Mouse (Mus musculus): ENCODE measurements around the gene Olfr547. TPM values are rescaled to one million over a fixed set of nuclear protein-coding genes. Genes with fewer than 3 reads are reported as not detected.
"Not testable (repeated sequence)": the region's sequence is repeated elsewhere in the genome, so short reads cannot be mapped to it uniquely, and the experiment has no call there.

The Olfr547 gene
- not detected in 2 replicates for polyA plus RNA-seq (2014; fragmentation: Nextera tagmentation; extraction: Ambion mirVana)

- no peak within 1 kb of the TSS for H3K9ac ChIP-seq
- no peaks in the 10 kb centered on the region for H3K27me3 ChIP-seq (ENCODE audit: control insufficient read depth, insufficient read depth, low read length)
- no peak within 1 kb of the TSS for H3K27ac ChIP-seq
- WGBS: 79% methylated on average over 1 of the region's 1 CpGs
- H3K4me2 ChIP-seq (replicated peaks): no peak within 1 kb of the TSS
- ATAC-seq (ENCODE audit: low FRiP score) (no peak), DNase-seq (ENCODE audit: low spot score) (no peak)
- H3K4me1 ChIP-seq (replicated peaks; ENCODE audit: control insufficient read depth, insufficient read depth, low read length): no peaks in the 10 kb centered on the region
- H3K36me3 ChIP-seq (replicated peaks; ENCODE audit: control insufficient read depth, insufficient read depth): no peaks in the 10 kb centered on the region
- H3K4me3 ChIP-seq (replicated peaks; ENCODE audit: low read length): no peak within 1 kb of the TSS
- no peaks in the 10 kb centered on the region for H3K9me3 ChIP-seq (ENCODE audit: control insufficient read depth, low read length)
These were observed at the start of gene Olfr547 for GRCm38 (mm10) chr7:102534449-102534848. Gene Olfr547 (plus strand): TSS chr7:102534749.

DNA sequence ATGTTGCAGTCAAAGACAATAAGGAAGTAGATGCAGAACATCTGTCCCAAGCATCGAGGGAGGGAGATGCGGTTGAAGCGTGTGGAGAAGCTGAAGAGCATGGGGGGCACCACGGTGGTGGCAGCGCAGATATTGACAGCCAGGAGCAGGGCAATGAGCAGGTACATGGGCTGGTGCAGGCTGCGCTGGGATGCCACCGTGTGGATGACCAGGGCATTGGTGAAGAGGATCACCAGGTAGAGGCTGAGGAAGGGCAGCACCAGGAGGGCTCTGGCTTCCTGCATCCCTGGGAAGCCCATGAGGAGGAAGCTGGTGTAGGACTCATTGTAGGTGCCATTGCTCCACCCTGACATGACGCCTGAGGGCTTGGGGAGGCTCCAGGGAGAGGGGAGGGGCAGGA lies 49.8 kb upstream of the Olfr547 start:
- H3K4me3 ChIP-seq (replicated peaks; ENCODE audit: low read length); DNase-seq (ENCODE audit: low spot score); H3K9me3 ChIP-seq (ENCODE audit: control insufficient read depth, low read length); H3K4me1 ChIP-seq (replicated peaks; ENCODE audit: control insufficient read depth, insufficient read depth, low read length); H3K9ac ChIP-seq; H3K27me3 ChIP-seq (ENCODE audit: control insufficient read depth, insufficient read depth, low read length); H3K36me3 ChIP-seq (replicated peaks; ENCODE audit: control insufficient read depth, insufficient read depth); H3K4me2 ChIP-seq (replicated peaks); H3K27ac ChIP-seq; ATAC-seq (ENCODE audit: low FRiP score): not testable (repeated sequence)
- WGBS: 71% methylated on average over 6 of the region's 8 CpGs

DNA sequence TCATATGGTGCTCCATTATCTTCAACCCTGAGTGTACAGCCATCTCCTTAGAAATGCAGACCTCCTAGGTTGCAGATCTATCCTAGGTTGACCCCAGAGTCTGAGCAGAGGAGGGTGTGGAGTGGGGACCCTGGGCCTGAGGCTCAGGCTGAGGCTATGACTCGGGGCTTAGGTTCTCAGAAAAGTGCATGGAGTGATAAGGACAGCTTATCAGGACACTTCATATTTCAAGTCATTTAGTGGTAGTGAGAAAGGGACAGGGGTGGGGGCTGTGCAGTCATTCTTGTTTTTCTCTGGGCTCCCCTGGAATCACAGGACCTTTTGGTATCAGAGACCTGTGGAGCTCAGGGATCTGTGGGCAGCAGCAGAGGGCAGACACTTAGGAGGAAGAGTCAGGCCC lies 48.4 kb upstream of the Olfr547 start:
- WGBS: 83% methylated on average over 1 of the region's 1 CpGs
- no peak overlapping the region for H3K4me3 ChIP-seq (replicated peaks; ENCODE audit: low read length)
- no peak overlapping the region for H3K4me2 ChIP-seq (replicated peaks)
- DNase-seq (ENCODE audit: low spot score) (no peak), ATAC-seq (ENCODE audit: low FRiP score) (no peak)
- H3K27me3 ChIP-seq (ENCODE audit: control insufficient read depth, insufficient read depth, low read length): no peaks in the 10 kb centered on the region
- H3K9me3 ChIP-seq (ENCODE audit: control insufficient read depth, low read length): no peaks in the 10 kb centered on the region
- H3K36me3 ChIP-seq (replicated peaks; ENCODE audit: control insufficient read depth, insufficient read depth): no peaks in the 10 kb centered on the region
- no peak overlapping the region for H3K9ac ChIP-seq
- no peaks in the 10 kb centered on the region for H3K4me1 ChIP-seq (replicated peaks; ENCODE audit: control insufficient read depth, insufficient read depth, low read length)
- H3K27ac ChIP-seq: no peak overlapping the region

GRCm38 (mm10) chr7:102488161-102488560 lies 46.4 kb upstream of the Olfr547 start, which contains the start of gene Olfr544:
Gene Olfr544 (minus strand): TSS chr7:102488313.
- no peak within 1 kb of the TSS for H3K27ac ChIP-seq
- no peak within 1 kb of the TSS for H3K9ac ChIP-seq
- no peaks in the 10 kb centered on the region for H3K9me3 ChIP-seq (ENCODE audit: control insufficient read depth, low read length)
- H3K4me3 ChIP-seq (replicated peaks; ENCODE audit: low read length): no peak within 1 kb of the TSS
- H3K36me3 ChIP-seq (replicated peaks; ENCODE audit: control insufficient read depth, insufficient read depth): no peaks in the 10 kb centered on the region
- no peak for ATAC-seq (ENCODE audit: low FRiP score)
- no peak for DNase-seq (ENCODE audit: low spot score)
- 61% methylated on average over 1 of the region's 1 CpGs for WGBS
- H3K27me3 ChIP-seq (ENCODE audit: control insufficient read depth, insufficient read depth, low read length): no peaks in the 10 kb centered on the region
- no peaks in the 10 kb centered on the region for H3K4me1 ChIP-seq (replicated peaks; ENCODE audit: control insufficient read depth, insufficient read depth, low read length)
- no peak within 1 kb of the TSS for H3K4me2 ChIP-seq (replicated peaks)

- H3K4me1 ChIP-seq (replicated peaks; ENCODE audit: control insufficient read depth, insufficient read depth, low read length); H3K9ac ChIP-seq; DNase-seq (ENCODE audit: low spot score); H3K27me3 ChIP-seq (ENCODE audit: control insufficient read depth, insufficient read depth, low read length); H3K4me2 ChIP-seq (replicated peaks); H3K9me3 ChIP-seq (ENCODE audit: control insufficient read depth, low read length); H3K27ac ChIP-seq; H3K4me3 ChIP-seq (replicated peaks; ENCODE audit: low read length); ATAC-seq (ENCODE audit: low FRiP score); H3K36me3 ChIP-seq (replicated peaks; ENCODE audit: control insufficient read depth, insufficient read depth): not testable (repeated sequence)
- 61% methylated on average over 7 of the region's 7 CpGs for WGBS
These were observed 40.1 kb upstream of the Olfr547 start for GRCm38 (mm10) chr7:102494416-102494815.

GRCm38 (mm10) chr7:102499473-102499872 lies 35.1 kb upstream of the Olfr547 start, which contains the start of gene Olfr545:
Gene Olfr545 (minus strand): TSS chr7:102499573.
- Histone ChIP-seq H3K4me2 (replicated peaks) (no peak within 1 kb of the TSS), H3K9ac (no peak within 1 kb of the TSS), H3K4me1 (replicated peaks; ENCODE audit: control insufficient read depth, insufficient read depth, low read length) (no peaks in the 10 kb centered on the region), H3K27me3 (ENCODE audit: control insufficient read depth, insufficient read depth, low read length) (no peaks in the 10 kb centered on the region), H3K36me3 (replicated peaks; ENCODE audit: control insufficient read depth, insufficient read depth) (no peaks in the 10 kb centered on the region), H3K4me3 (replicated peaks; ENCODE audit: low read length) (no peak within 1 kb of the TSS), H3K27ac (no peak within 1 kb of the TSS), H3K9me3 (ENCODE audit: control insufficient read depth, low read length) (no peaks in the 10 kb centered on the region)
- ATAC-seq (ENCODE audit: low FRiP score): no peak
- DNase-seq (ENCODE audit: low spot score): no peak
- 67% methylated on average over 3 of the region's 3 CpGs for WGBS

GRCm38 (mm10) chr7:102501986-102502385 lies 32.6 kb upstream of the Olfr547 start:
- H3K9ac ChIP-seq: no peak overlapping the region
- H3K4me1 ChIP-seq (replicated peaks; ENCODE audit: control insufficient read depth, insufficient read depth, low read length): no peaks in the 10 kb centered on the region
- DNase-seq (ENCODE audit: low spot score) (no peak), ATAC-seq (ENCODE audit: low FRiP score) (no peak)
- WGBS: 78% methylated on average over 5 of the region's 5 CpGs
- H3K27me3 ChIP-seq (ENCODE audit: control insufficient read depth, insufficient read depth, low read length): no peaks in the 10 kb centered on the region
- no peak overlapping the region for H3K27ac ChIP-seq
- no peaks in the 10 kb centered on the region for H3K9me3 ChIP-seq (ENCODE audit: control insufficient read depth, low read length)
- no peak overlapping the region for H3K4me2 ChIP-seq (replicated peaks)
- H3K36me3 ChIP-seq (replicated peaks; ENCODE audit: control insufficient read depth, insufficient read depth): no peaks in the 10 kb centered on the region
- H3K4me3 ChIP-seq (replicated peaks; ENCODE audit: low read length): no peak overlapping the region

GRCm38 (mm10) chr7:102506848-102507247 lies 27.7 kb upstream of the Olfr547 start:
- no peaks in the 10 kb centered on the region for H3K9me3 ChIP-seq (ENCODE audit: control insufficient read depth, low read length)
- H3K4me2 ChIP-seq (replicated peaks): no peak overlapping the region
- H3K4me1 ChIP-seq (replicated peaks; ENCODE audit: control insufficient read depth, insufficient read depth, low read length): no peaks in the 10 kb centered on the region
- 48% methylated on average over 3 of the region's 3 CpGs for WGBS
- ATAC-seq (ENCODE audit: low FRiP score): peak; percentile 81
- H3K4me3 ChIP-seq (replicated peaks; ENCODE audit: low read length): no peak overlapping the region
- H3K9ac ChIP-seq: no peak overlapping the region
- H3K27ac ChIP-seq: no peak overlapping the region
- peak; percentile 82 for DNase-seq (ENCODE audit: low spot score)
- no peaks in the 10 kb centered on the region for H3K36me3 ChIP-seq (replicated peaks; ENCODE audit: control insufficient read depth, insufficient read depth)
- H3K27me3 ChIP-seq (ENCODE audit: control insufficient read depth, insufficient read depth, low read length): 0 out of 2 replicates have a peak, but pooled peaks cover under 1% of the 10 kb centered on the region

GRCm38 (mm10) chr7:102508066-102508465 lies 26.5 kb upstream of the Olfr547 start:
- H3K4me2 ChIP-seq (replicated peaks): no peak overlapping the region
- H3K36me3 ChIP-seq (replicated peaks; ENCODE audit: control insufficient read depth, insufficient read depth): no peaks in the 10 kb centered on the region
- no peak overlapping the region for H3K4me3 ChIP-seq (replicated peaks; ENCODE audit: low read length)
- ATAC-seq (ENCODE audit: low FRiP score) (no peak), DNase-seq (ENCODE audit: low spot score) (no peak)
- WGBS: 94% methylated on average over 9 of the region's 9 CpGs
- H3K9ac ChIP-seq: no peak overlapping the region
- H3K27ac ChIP-seq: no peak overlapping the region
- H3K9me3 ChIP-seq (ENCODE audit: control insufficient read depth, low read length): no peaks in the 10 kb centered on the region
- 0 out of 2 replicates have a peak, but pooled peaks cover 2% of the 10 kb centered on the region for H3K27me3 ChIP-seq (ENCODE audit: control insufficient read depth, insufficient read depth, low read length)
- no peaks in the 10 kb centered on the region for H3K4me1 ChIP-seq (replicated peaks; ENCODE audit: control insufficient read depth, insufficient read depth, low read length)

DNA sequence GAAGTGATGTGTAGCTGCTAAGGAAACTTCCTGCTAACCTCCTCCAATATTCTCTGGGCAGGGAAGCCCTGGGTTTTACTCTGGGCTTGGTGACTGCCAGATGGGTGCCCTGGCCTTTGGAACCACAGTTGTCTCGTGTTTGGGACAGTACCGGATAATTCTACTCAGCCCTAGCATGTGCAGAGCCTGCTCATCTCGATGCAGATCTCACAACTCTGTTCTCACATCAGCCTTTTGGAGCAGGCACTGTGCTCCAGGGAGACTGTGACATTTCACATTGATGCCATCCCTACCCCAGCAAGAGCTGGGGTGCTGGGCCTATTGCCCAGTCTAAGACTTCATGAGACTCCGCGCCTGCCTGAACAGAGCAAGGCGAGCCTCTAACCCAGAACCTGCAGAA lies 25.9 kb upstream of the Olfr547 start:
- no peak overlapping the region for H3K27ac ChIP-seq
- no peak for ATAC-seq (ENCODE audit: low FRiP score)
- WGBS: 90% methylated on average over 6 of the region's 6 CpGs

More for the DNA sequence above, 25.9 kb upstream of the Olfr547 start:
- 0 out of 2 replicates have a peak, but pooled peaks cover 3% of the 10 kb centered on the region for H3K27me3 ChIP-seq (ENCODE audit: control insufficient read depth, insufficient read depth, low read length)
- no peak overlapping the region for H3K9ac ChIP-seq
- no peak for DNase-seq (ENCODE audit: low spot score)
- no peaks in the 10 kb centered on the region for H3K36me3 ChIP-seq (replicated peaks; ENCODE audit: control insufficient read depth, insufficient read depth)
- H3K4me2 ChIP-seq (replicated peaks): no peak overlapping the region
- H3K4me3 ChIP-seq (replicated peaks; ENCODE audit: low read length): no peak overlapping the region
- H3K9me3 ChIP-seq (ENCODE audit: control insufficient read depth, low read length): no peaks in the 10 kb centered on the region
- H3K4me1 ChIP-seq (replicated peaks; ENCODE audit: control insufficient read depth, insufficient read depth, low read length): no peaks in the 10 kb centered on the region
